Mouse (Mus musculus): Measurements from ENCODE around the gene Rnf5.

The Rnf5 gene

GRCm38 (mm10) chr17:34631647-34632046 lies 28.2 kb upstream of the Rnf5 start:
- DNase-seq = no peak

- DNase-seq = no peak
Observed at GRCm38 (mm10) chr17:34630761-34631301, 27.3 kb upstream of the Rnf5 start.

DNA sequence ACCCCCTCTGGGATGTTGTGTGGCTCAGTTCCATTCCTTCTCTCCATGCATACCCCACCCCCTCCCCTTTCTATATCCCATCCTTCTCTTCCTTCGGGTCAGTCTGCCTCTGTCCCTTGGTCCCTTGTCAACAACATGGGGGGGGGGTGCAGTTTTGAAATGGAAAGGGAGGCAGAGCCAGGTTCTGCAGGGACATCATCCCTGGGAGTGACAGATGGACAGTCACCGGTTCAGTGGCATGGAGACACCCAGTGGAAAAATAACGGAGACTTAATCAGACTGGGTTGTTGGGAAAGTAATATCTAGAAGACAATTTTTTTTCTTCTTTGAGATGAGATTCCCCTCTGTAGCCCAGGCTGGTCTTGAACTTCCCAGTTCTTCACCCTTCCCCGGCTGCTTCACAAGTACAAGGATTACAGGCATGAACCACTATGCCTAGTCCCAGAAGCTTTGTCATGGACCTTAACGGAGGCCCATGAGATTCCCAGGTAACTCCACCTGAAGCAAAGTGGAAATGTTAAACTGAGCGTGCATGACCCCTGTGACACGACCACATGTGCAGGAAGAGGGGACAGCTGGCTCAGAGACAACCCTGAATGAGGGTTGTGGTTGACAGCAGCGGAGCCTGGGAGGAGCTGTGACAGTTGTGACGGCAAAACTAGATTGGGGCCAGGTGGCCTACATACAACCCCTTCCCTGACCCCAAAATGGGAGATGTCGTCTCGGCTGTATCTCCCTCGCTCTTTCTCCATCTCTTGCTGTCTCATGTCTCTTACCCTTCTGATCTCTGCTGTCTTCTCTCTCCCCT lies 26.5 kb upstream of the Rnf5 start:
- no peak for DNase-seq

- DNase-seq = no peak
Observed at GRCm38 (mm10) chr17:34629221-34629751, 25.8 kb upstream of the Rnf5 start, which contains the start of gene Prrt1. Prrt1 (plus strand) TSS chr17:34629533.

- no peak for DNase-seq
Observed at GRCm38 (mm10) chr17:34628644-34628967, 25.1 kb upstream of the Rnf5 start.

DNA sequence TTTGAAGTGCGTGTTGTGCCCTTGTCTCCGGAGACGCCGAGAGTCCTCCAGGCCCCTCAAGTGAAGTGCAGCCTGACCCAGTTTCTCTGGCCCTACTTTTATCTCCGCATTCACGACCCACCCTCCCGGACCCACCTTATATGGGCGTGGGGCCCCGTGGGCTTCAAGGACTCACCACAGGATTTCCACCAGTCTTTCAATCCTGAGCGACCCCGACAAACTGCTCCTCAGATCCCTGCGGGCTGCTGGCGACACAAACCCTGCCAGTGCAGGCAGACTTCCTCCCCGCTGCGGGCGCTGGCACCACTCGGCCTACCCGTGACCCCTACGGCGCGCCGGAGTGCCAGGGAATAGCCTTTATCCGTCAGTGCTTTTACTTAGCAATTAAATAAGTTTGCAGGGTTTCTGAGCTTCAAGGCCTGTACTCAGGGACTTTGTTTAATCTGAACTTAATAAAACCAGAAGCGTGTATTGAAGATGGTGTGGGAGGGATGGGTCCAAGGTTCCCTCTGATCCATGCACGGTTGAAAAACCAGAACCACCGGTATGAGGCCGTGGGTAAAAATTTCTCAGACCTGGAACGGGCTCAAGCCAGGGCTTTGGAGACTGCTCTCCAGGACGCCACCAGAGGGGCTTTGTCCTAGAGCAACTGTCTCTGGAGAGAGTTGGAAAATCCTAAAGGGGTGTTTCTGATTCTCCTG lies 24.6 kb upstream of the Rnf5 start, which contains the start of gene Ppt2:
TSS of gene Ppt2 (minus strand) at position 568 of the 701 bp plus-strand sequence.
- peak; percentile 79 for DNase-seq

- DNase-seq = peak; percentile 91
Observed at GRCm38 (mm10) chr17:34627093-34627942, 23.8 kb upstream of the Rnf5 start.

DNA sequence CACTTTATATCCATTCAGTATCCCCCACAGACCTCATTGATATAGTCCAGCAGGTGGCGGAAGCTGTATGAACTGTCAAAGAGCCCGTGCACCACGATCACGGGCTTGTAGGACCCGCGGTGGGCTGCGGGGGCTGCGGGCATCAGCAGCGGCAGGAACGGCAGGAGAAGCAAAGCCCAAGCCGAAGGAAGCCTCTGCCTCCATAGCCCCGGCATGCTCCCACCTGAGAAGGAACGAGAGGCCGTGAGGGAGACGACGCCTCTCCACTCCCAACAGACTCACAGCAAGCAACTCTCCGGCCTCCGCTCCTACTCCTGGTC lies 23.2 kb upstream of the Rnf5 start:
- DNase-seq = no peak

- no peak for DNase-seq
Observed at GRCm38 (mm10) chr17:34626062-34626772, 22.7 kb upstream of the Rnf5 start.

- no peak for DNase-seq
Observed at GRCm38 (mm10) chr17:34624981-34625380, 21.5 kb upstream of the Rnf5 start.

- no peak for DNase-seq
Observed at GRCm38 (mm10) chr17:34623161-34623560, 19.7 kb upstream of the Rnf5 start.

DNA sequence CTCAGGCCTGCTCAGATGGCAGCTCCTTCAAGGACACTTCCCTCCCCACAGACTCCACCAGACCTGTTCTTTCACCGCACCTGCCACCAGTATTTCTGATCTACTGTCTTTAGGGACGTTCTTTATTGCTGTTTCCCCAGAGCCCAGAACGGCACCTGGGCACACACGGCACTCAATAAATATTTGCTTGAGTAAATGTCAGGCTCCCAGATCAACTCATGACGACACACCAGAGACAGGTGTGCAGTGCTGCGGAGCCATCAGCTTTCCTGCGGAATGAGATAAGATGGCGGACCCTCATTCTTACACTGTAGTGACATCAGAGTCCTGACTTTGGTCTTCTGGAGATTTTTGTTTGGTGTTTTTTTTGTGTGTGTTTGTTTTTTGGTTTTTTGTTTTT lies 17.5 kb upstream of the Rnf5 start:
- no peak for DNase-seq

GRCm38 (mm10) chr17:34618999-34619398 lies 15.5 kb upstream of the Rnf5 start:
- peak; percentile 82 for DNase-seq

DNA sequence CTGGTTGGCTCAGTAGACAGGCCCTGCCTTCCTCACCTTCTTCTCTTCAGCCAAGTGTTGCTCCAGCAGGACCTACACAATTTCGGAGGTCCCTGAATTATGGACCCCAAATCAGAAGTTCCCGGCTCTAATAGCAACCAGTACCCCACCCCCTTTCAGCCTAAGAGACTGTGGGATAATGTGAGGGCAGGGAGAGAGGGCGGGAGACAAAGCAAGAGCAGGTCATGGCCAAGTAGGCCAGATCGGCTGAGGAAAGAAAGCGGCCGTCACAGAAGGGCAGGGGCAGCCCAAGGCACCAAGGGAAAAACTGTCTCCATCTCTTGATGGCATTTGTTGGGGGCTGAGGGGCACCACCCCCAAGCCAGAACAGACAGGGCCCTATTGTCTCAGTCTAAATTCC lies 12.4 kb upstream of the Rnf5 start, which contains the start of gene Egfl8:
TSS of gene Egfl8 (minus strand) at position 101 of the 400 bp plus-strand sequence.
- no peak for DNase-seq

DNA sequence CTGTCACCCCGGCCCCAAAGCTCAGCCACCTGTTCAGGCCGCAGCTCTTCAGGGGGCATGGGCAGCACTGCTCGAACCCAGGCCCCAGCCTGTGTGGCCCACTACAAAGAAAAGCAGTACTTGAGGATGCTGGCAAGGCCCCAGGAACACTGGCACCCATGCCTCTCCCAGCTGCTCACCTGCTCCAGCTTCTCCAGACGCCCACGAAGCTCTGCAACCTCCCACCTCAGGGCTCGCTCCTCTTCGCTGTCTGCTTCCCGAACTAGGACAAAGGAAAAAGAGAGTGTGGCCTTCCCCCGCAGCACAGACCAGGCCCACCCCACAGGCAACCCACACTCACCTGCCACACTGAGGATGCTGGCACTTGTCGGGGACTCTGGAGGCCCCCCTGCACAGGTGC lies 10.3 kb upstream of the Rnf5 start:
- no peak for DNase-seq

DNA sequence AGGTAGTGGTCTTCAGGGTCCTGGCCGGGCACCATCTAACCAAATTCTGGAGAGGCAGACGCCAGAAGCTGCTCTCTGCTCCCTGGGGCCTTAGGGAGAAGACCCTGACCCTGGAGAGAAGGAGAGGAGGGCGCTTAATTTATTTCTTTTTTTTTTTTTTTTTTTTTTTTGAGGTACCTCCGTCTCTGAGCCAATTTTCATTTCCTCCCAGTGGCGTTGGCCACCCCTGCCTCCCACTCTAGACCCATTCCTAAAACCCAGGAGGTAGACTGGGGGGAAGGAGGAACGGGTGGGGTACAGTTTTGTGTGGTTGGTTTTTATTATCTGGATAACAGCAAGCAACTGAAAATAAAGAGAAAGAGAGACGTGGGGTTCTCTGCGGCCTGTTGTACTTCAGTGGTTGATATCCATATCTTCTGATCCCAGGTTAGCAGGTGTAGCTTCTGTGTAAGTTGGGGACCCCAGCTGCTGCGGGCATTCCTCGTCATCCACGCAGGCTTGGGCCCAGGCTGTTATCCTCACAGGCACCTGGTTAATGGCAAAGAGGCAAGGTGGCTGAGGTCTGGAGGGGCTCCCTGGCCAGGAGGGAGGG lies 9.7 kb upstream of the Rnf5 start:
- no peak for DNase-seq

DNA sequence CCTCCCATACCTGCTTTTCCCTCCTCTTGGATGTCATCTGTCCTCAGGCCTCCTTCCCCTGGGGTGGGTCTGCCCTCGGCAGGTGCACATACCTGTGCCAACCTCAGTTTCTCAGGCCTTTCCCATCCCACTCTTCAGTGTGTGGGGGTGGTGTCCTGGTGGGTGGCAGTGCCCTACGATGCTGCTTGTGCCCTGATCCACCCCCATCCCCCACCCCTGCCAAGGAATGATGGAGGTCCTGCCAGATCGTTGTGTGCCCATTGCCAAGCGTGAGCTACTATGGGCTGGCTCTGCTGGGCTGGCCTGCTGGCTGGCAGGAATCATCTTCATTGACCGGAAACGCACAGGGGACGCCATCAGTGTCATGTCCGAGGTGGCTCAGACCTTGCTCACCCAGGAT lies 7.6 kb upstream of the Rnf5 start:
- DNase-seq = no peak

DNA sequence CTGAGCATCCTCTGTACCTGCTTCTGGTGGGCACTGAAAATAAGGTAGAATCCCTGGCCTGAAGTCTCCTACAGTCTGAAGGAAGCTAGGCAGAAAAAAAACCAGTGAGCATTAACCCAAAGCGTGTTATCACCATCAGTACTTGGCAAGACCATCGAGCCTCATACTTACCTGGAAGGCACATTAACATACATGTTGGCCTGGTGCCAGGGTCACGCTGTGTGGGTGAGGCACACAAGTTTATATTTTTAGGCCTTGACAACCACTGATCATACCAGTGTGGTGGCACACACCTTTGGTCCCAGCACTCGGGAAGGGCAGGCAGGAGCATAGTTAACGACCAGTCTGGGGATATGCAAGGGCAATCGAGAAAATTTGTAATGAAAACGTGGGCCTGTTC lies 4.5 kb upstream of the Rnf5 start:
- peak; percentile 35 for DNase-seq

GRCm38 (mm10) chr17:34606186-34607039 lies 2.9 kb upstream of the Rnf5 start:
- no peak for DNase-seq

- DNase-seq = peak; percentile 98
Observed at GRCm38 (mm10) chr17:34605609-34606008, 2.1 kb upstream of the Rnf5 start.
